Mouse (Mus musculus) midbrain, embryonic 11.5 days (tissue): ENCODE data around the gene Rnase13. TPM values are rescaled to one million over a fixed set of nuclear protein-coding genes. Genes with fewer than 3 reads are reported as not detected.
A peak's percentile ranks its signal among the peaks of the same experiment; 100 is the strongest.

Source experiments
- ATAC-seq: fragments of 200-750 bp; cut with Nextera tagmentation; 2 replicates; pipeline ENCODE4 v1.8.0; 2017; ENCODE audit warnings: moderate TSS enrichment, moderate library complexity; ENCODE audit not compliant: low FRiP score
- DNase-seq: peaks from one replicate; pipeline ENCODE4 v3.0.0; 2015; ENCODE audit warnings: low spot score; ENCODE audit errors: missing footprints
- H3K27ac ChIP-seq: fragments of 300-500 bp; sonication (generic); 2 replicates; pipeline ENCODE4 v1.5.1; 2014; ENCODE audit warnings: low read depth, low read length
- H3K27me3 ChIP-seq: fragments of 300-500 bp; sonication (generic); 2 replicates; pipeline ENCODE4 v1.6.1; 2014; ENCODE audit warnings: mild to moderate bottlenecking, low read length, moderate library complexity, mixed read lengths; ENCODE audit not compliant: control insufficient read depth, insufficient read depth
- H3K36me3 ChIP-seq: fragments of 300-500 bp; sonication (generic); 2 replicates; pipeline ENCODE4 v1.6.1; 2014; ENCODE audit warnings: mild to moderate bottlenecking, low read length, moderate library complexity, mixed read lengths; ENCODE audit not compliant: control insufficient read depth, insufficient read depth
- H3K4me1 ChIP-seq: fragments of 300-500 bp; sonication (generic); 2 replicates; pipeline ENCODE4 v1.6.1; 2014; ENCODE audit warnings: low read length; ENCODE audit not compliant: control insufficient read depth, insufficient read depth
- H3K4me2 ChIP-seq: fragments of 300-500 bp; sonication (generic); 2 replicates; pipeline ENCODE4 v1.6.1; 2014; ENCODE audit warnings: mild to moderate bottlenecking, moderate library complexity
- H3K4me3 ChIP-seq: fragments of 300-500 bp; sonication (generic); 2 replicates; pipeline ENCODE4 v1.5.1; 2014; ENCODE audit warnings: low read depth, low read length
- H3K9ac ChIP-seq: fragments of 300-500 bp; sonication (generic); 2 replicates; pipeline ENCODE4 v1.6.1; 2014; ENCODE audit warnings: low read length
- H3K9me3 ChIP-seq: fragments of 300-500 bp; sonication (generic); 2 replicates; pipeline ENCODE4 v1.6.1; 2016; ENCODE audit warnings: low read length; ENCODE audit not compliant: control insufficient read depth
- WGBS: fragments of 180-500 bp; shearing (Covaris S2); extraction: QIAGEN DNeasy Blood & Tissue Kit; methylation state at CpG from one replicate; pipeline ENCODE4 v1.1.7; 2014; 5-methylcytosine and 5-hydroxymethylcytosine counted together
- polyA plus RNA-seq: library from polyadenylated mRNA; unstranded; fragments of >200 nt; fragmentation: Nextera tagmentation; extraction: Ambion mirVana; gene quantifications from 2 replicates; pipeline ENCODE4 v1.2.1, GENCODE M21; 2014

The Rnase13 gene
- polyA plus RNA-seq, 1 experiment from 2014 or later: not detected

- no peak within 1 kb of the TSS for H3K4me3 ChIP-seq
- H3K27ac ChIP-seq: no peak within 1 kb of the TSS
- no peak within 1 kb of the TSS for H3K4me2 ChIP-seq
- no peaks in the 10 kb centered on the region for H3K27me3 ChIP-seq
- no peak within 1 kb of the TSS for H3K9ac ChIP-seq
- H3K9me3 ChIP-seq: no peaks in the 10 kb centered on the region
- no peaks in the 10 kb centered on the region for H3K4me1 ChIP-seq
- ATAC-seq (no peak), DNase-seq (no peak)
- H3K36me3 ChIP-seq: peaks cover 24% of the 10 kb centered on the region
- 90% methylated on average over 9 of the region's 9 CpGs for WGBS
These were observed 30.2 kb downstream of the Rnase13 start, which contains the start of gene Slc39a2 for GRCm38 (mm10) chr14:51892191-51892939. Slc39a2 (plus strand) TSS chr14:51892889.

GRCm38 (mm10) chr14:51889833-51890232 is 32.7 kb downstream of the Rnase13 start:
- Histone ChIP-seq H3K27me3 (no peaks in the 10 kb centered on the region), H3K4me3 (no peak overlapping the region), H3K27ac (no peak overlapping the region), H3K9ac (no peak overlapping the region), H3K36me3 (peaks cover 30% of the 10 kb centered on the region), H3K4me1 (peaks cover 10% of the 10 kb centered on the region), H3K4me2 (no peak overlapping the region), H3K9me3 (no peaks in the 10 kb centered on the region)
- 88% methylated on average over 6 of the region's 6 CpGs for WGBS
- ATAC-seq (no peak), DNase-seq (no peak)

- no peaks in the 10 kb centered on the region for H3K9me3 ChIP-seq
- H3K27ac ChIP-seq: no peak overlapping the region
- no peak overlapping the region for H3K9ac ChIP-seq
- H3K4me3 ChIP-seq: peak overlapping the region; percentile 74; the same call in 1 of the 2 replicates
- peak overlapping the region; percentile 92; the same call in 1 of the 2 replicates for H3K4me2 ChIP-seq
- ATAC-seq (no peak), DNase-seq (no peak)
- 48% methylated on average over 6 of the region's 6 CpGs for WGBS
- peaks cover 19% of the 10 kb centered on the region for H3K36me3 ChIP-seq
- H3K27me3 ChIP-seq: no peaks in the 10 kb centered on the region
- peaks cover 10% of the 10 kb centered on the region for H3K4me1 ChIP-seq
These were observed 36.5 kb downstream of the Rnase13 start for GRCm38 (mm10) chr14:51886051-51886450.

GRCm38 (mm10) chr14:51884598-51885331 is 37.8 kb downstream of the Rnase13 start, which contains the start of gene Mettl17:
Mettl17 (plus strand) TSS chr14:51884842.
- peak within 1 kb of the TSS; percentile 74 for H3K4me3 ChIP-seq
- peaks cover 10% of the 10 kb centered on the region for H3K4me1 ChIP-seq
- WGBS: under 1% methylated on average over 43 of the region's 43 CpGs
- DNase-seq (peak; percentile 99), ATAC-seq (peak; percentile 96)
- H3K27me3 ChIP-seq: no peaks in the 10 kb centered on the region
- peak within 1 kb of the TSS; percentile 92 for H3K4me2 ChIP-seq
- no peaks in the 10 kb centered on the region for H3K9me3 ChIP-seq
- peak within 1 kb of the TSS; percentile 75 for H3K27ac ChIP-seq
- H3K36me3 ChIP-seq: peaks cover 15% of the 10 kb centered on the region
- H3K9ac ChIP-seq: peak within 1 kb of the TSS; percentile 68

GRCm38 (mm10) chr14:51884031-51884544 is 38.5 kb downstream of the Rnase13 start:
- Histone ChIP-seq H3K36me3 (peaks cover 9% of the 10 kb centered on the region), H3K4me3 (peak overlapping the region; percentile 74), H3K4me1 (peaks cover 10% of the 10 kb centered on the region), H3K9me3 (no peaks in the 10 kb centered on the region), H3K27ac (peak overlapping the region; percentile 75), H3K4me2 (peak overlapping the region; percentile 92), H3K27me3 (no peaks in the 10 kb centered on the region), H3K9ac (peak overlapping the region; percentile 68)
- ATAC-seq (no peak; the same call in none of the 2 replicates), DNase-seq (peak; percentile 92)
- WGBS: 3% methylated on average over 14 of the region's 14 CpGs

- Histone ChIP-seq H3K27ac (peak overlapping the region; percentile 75; the same call in 1 of the 2 replicates), H3K36me3 (peaks cover 8% of the 10 kb centered on the region), H3K9me3 (no peaks in the 10 kb centered on the region), H3K4me1 (peaks cover 10% of the 10 kb centered on the region), H3K4me3 (peak overlapping the region; percentile 74), H3K4me2 (peak overlapping the region; percentile 92), H3K9ac (peak overlapping the region; percentile 68; the same call in 1 of the 2 replicates), H3K27me3 (no peaks in the 10 kb centered on the region)
- WGBS: 4% methylated on average over 4 of the region's 4 CpGs
- peak; percentile 93 for DNase-seq
- ATAC-seq: peak; percentile 43
These were observed 39.0 kb downstream of the Rnase13 start for GRCm38 (mm10) chr14:51883527-51884030.

- Histone ChIP-seq H3K9me3 (no peaks in the 10 kb centered on the region), H3K4me1 (no peaks in the 10 kb centered on the region), H3K9ac (no peak overlapping the region), H3K27ac (no peak overlapping the region), H3K4me2 (no peak overlapping the region), H3K4me3 (no peak overlapping the region), H3K36me3 (no peaks in the 10 kb centered on the region), H3K27me3 (no peaks in the 10 kb centered on the region)
- ATAC-seq (no peak), DNase-seq (peak; percentile 14)
- 85% methylated on average over 3 of the region's 3 CpGs for WGBS
These were observed 45.1 kb downstream of the Rnase13 start for GRCm38 (mm10) chr14:51877517-51877916.

GRCm38 (mm10) chr14:51871741-51872140 is 50.8 kb downstream of the Rnase13 start:
- H3K27me3 ChIP-seq: no peaks in the 10 kb centered on the region
- H3K4me1 ChIP-seq: no peaks in the 10 kb centered on the region
- 78% methylated on average over 9 of the region's 9 CpGs for WGBS
- ATAC-seq (no peak), DNase-seq (no peak)
- no peaks in the 10 kb centered on the region for H3K36me3 ChIP-seq
- no peak overlapping the region for H3K4me2 ChIP-seq
- no peak overlapping the region for H3K4me3 ChIP-seq
- H3K9ac ChIP-seq: no peak overlapping the region
- no peaks in the 10 kb centered on the region for H3K9me3 ChIP-seq
- H3K27ac ChIP-seq: no peak overlapping the region
